Mouse (Mus musculus) midbrain, postnatal 0 days (tissue): ENCODE measurements around the gene Asb5. TPM values are rescaled to one million over a fixed set of nuclear protein-coding genes. Genes with fewer than 3 reads are reported as not detected.

ENCODE experiments used
- ATAC-seq: fragments of 200-750 bp; cut with Nextera tagmentation; 2 replicates; pipeline ENCODE4 v1.8.0; 2017; ENCODE audit warnings: moderate number of reproducible peaks, mild to moderate bottlenecking, moderate TSS enrichment, moderate library complexity; ENCODE audit not compliant: low FRiP score
- DNase-seq: peaks from one replicate; pipeline ENCODE4 v3.0.0-alpha.2; 2015; ENCODE audit warnings: low spot score
- H3K27ac ChIP-seq: fragments of 300-500 bp; sonication (generic); 2 replicates; pipeline ENCODE4 v1.5.1; 2014; ENCODE audit warnings: low read depth, mild to moderate bottlenecking, low read length, mixed read lengths
- H3K27me3 ChIP-seq: fragments of 300-500 bp; sonication (generic); 2 replicates; pipeline ENCODE4 v1.6.1; 2014; ENCODE audit warnings: low read length, control low read depth, mixed read lengths; ENCODE audit not compliant: insufficient read depth
- H3K36me3 ChIP-seq: fragments of 300-500 bp; sonication (generic); 2 replicates; pipeline ENCODE4 v1.6.1; 2014; ENCODE audit warnings: low read length, control low read depth, mixed read lengths; ENCODE audit not compliant: insufficient read depth
- H3K4me1 ChIP-seq: fragments of 300-500 bp; sonication (generic); 2 replicates; pipeline ENCODE4 v1.6.1; 2014; ENCODE audit warnings: mild to moderate bottlenecking, control low read depth, antibody characterized with exemption, low read length, mixed read lengths; ENCODE audit not compliant: insufficient read depth
- H3K4me2 ChIP-seq: fragments of 300-500 bp; sonication (generic); 2 replicates; pipeline ENCODE4 v1.6.1; 2014; ENCODE audit warnings: low read depth, mild to moderate bottlenecking, low read length, mixed read lengths; ENCODE audit not compliant: poor library complexity, severe bottlenecking
- H3K4me3 ChIP-seq: fragments of 300-500 bp; sonication (generic); 2 replicates; pipeline ENCODE4 v1.5.1; 2014; ENCODE audit warnings: low read depth, mild to moderate bottlenecking, low read length, moderate library complexity
- H3K9ac ChIP-seq: fragments of 300-500 bp; sonication (generic); replicated peaks from 2 replicates; pipeline ENCODE4 v1.6.1; 2014; ENCODE audit warnings: mild to moderate bottlenecking, low read length, moderate library complexity, mixed read lengths; ENCODE audit not compliant: poor library complexity, severe bottlenecking
- H3K9me3 ChIP-seq: fragments of 300-500 bp; sonication (generic); 2 replicates; pipeline ENCODE4 v1.6.1; 2016; ENCODE audit warnings: low read length, control low read depth
- CTCF ChIP-seq: IDR thresholded peaks from 2 replicates; pipeline ENCODE4 v1.5.1; 2016; ENCODE audit warnings: antibody characterized with exemption, mild to moderate bottlenecking
- WGBS: fragments of 180-500 bp; shearing (Covaris S2); extraction: QIAGEN DNeasy Blood & Tissue Kit; methylation state at CpG from one replicate; pipeline ENCODE4 v1.1.7; 2014; 5-methylcytosine and 5-hydroxymethylcytosine counted together
- polyA plus RNA-seq: library from polyadenylated mRNA; unstranded; fragments of >200 nt; fragmentation: Nextera tagmentation; extraction: Ambion mirVana; gene quantifications from 2 replicates; pipeline ENCODE4 v1.2.1, GENCODE M21; 2015
- total RNA-seq: library from RNA; depleted of rRNA; stranded (reverse); fragments of >200 nt; gene quantifications from 2 replicates; pipeline ENCODE4 v1.2.3, GENCODE M21; 2014; rRNA removed

Asb5 gene
- 1.1 and 14.6 TPM in 2 replicates for total RNA-seq
- polyA plus RNA-seq, result 10.7 and 11.4 TPM in 2 replicates

- ATAC-seq (peak; percentile 97), DNase-seq (peak; percentile 97)
- peak within 1 kb of the TSS; percentile 92 for H3K9ac ChIP-seq
- H3K4me3 ChIP-seq, result peak within 1 kb of the TSS; percentile 98
- H3K4me2 ChIP-seq, result peak within 1 kb of the TSS; percentile 56
- no peaks in the 10 kb centered on the region for H3K27me3 ChIP-seq
- no peak for TF ChIP-seq CTCF
- H3K9me3 ChIP-seq, result no peaks in the 10 kb centered on the region
- WGBS, result under 1% methylated on average over 69 of the region's 89 CpGs
- no peaks in the 10 kb centered on the region for H3K4me1 ChIP-seq
- H3K36me3 ChIP-seq, result no peaks in the 10 kb centered on the region
- peak within 1 kb of the TSS; percentile 93 for H3K27ac ChIP-seq
Measured at GRCm38 (mm10) chr8:54529382-54530296, at the start of gene Asb5, which contains the start of gene Spcs3. Gene Asb5, plus strand, starts transcription at chr8:54529580. Gene Spcs3, minus strand, starts transcription at chr8:54529998.

- no peak for TF ChIP-seq CTCF
- Histone ChIP-seq H3K27ac (no peak overlapping the region), H3K27me3 (no peaks in the 10 kb centered on the region), H3K36me3 (no peaks in the 10 kb centered on the region), H3K9ac (no peak overlapping the region), H3K4me3 (0 out of 2 replicates have a peak overlapping the region, but pooled peaks have one; percentile 6), H3K9me3 (no peaks in the 10 kb centered on the region), H3K4me2 (peak overlapping the region; percentile 23), H3K4me1 (no peaks in the 10 kb centered on the region)
- 40% methylated on average over 19 of the region's 19 CpGs for WGBS
- DNase-seq, result no peak
- no peak for ATAC-seq
Measured at GRCm38 (mm10) chr8:54486555-54487273, 42.7 kb upstream of the Asb5 start.

GRCm38 (mm10) chr8:54488437-54488836 lies 40.9 kb upstream of the Asb5 start:
- no peak for TF ChIP-seq CTCF
- WGBS, result 82% methylated on average over 4 of the region's 4 CpGs
- ATAC-seq (no peak), DNase-seq (no peak)
- H3K27ac ChIP-seq, result no peak overlapping the region
- no peak overlapping the region for H3K4me3 ChIP-seq
- no peak overlapping the region for H3K4me2 ChIP-seq
- H3K27me3 ChIP-seq, result no peaks in the 10 kb centered on the region
- no peaks in the 10 kb centered on the region for H3K36me3 ChIP-seq
- no peaks in the 10 kb centered on the region for H3K9me3 ChIP-seq
- no peak overlapping the region for H3K9ac ChIP-seq
- no peaks in the 10 kb centered on the region for H3K4me1 ChIP-seq

- Histone ChIP-seq H3K27me3 (no peaks in the 10 kb centered on the region), H3K27ac (no peak overlapping the region), H3K9me3 (no peaks in the 10 kb centered on the region), H3K4me2 (no peak overlapping the region), H3K4me1 (no peaks in the 10 kb centered on the region), H3K9ac (no peak overlapping the region), H3K36me3 (no peaks in the 10 kb centered on the region), H3K4me3 (no peak overlapping the region)
- DNase-seq, result peak; percentile 91
- peak; percentile 49; the same call in 1 of the 2 replicates for ATAC-seq
- TF ChIP-seq CTCF, result peak; percentile 98
- 27% methylated on average over 6 of the region's 6 CpGs for WGBS
Measured at GRCm38 (mm10) chr8:54491057-54491690, 38.2 kb upstream of the Asb5 start.

- no peaks in the 10 kb centered on the region for H3K27me3 ChIP-seq
- DNase-seq (no peak), ATAC-seq (no peak)
- no peaks in the 10 kb centered on the region for H3K9me3 ChIP-seq
- no peak overlapping the region for H3K9ac ChIP-seq
- no peak overlapping the region for H3K27ac ChIP-seq
- H3K4me2 ChIP-seq, result no peak overlapping the region
- no peaks in the 10 kb centered on the region for H3K4me1 ChIP-seq
- 85% methylated on average over 4 of the region's 4 CpGs for WGBS
- no peaks in the 10 kb centered on the region for H3K36me3 ChIP-seq
- TF ChIP-seq CTCF, result no peak
- H3K4me3 ChIP-seq, result no peak overlapping the region
Measured at GRCm38 (mm10) chr8:54491934-54492333, 37.4 kb upstream of the Asb5 start.
